Mouse (Mus musculus) olfactory bulb, adult 2 months (tissue): ENCODE measurements around the gene Gm12216. TPM values are rescaled to one million over a fixed set of nuclear protein-coding genes. Genes with fewer than 3 reads are reported as not detected.

Experiments
- H3K27ac ChIP-seq: fragments of 200-500 bp; 2 replicates; pipeline ENCODE4 v1.5.1; 2012; ENCODE audit warnings: low read depth, low read length; ENCODE audit not compliant: insufficient read depth
- H3K4me1 ChIP-seq: fragments of 200-500 bp; 2 replicates; pipeline ENCODE4 v1.6.1; 2012; ENCODE audit warnings: low read length; ENCODE audit not compliant: control insufficient read depth, insufficient read depth
- H3K4me3 ChIP-seq: fragments of 200-500 bp; 2 replicates; pipeline ENCODE4 v1.5.1; 2012; ENCODE audit warnings: mild to moderate bottlenecking, low read depth, low read length, moderate library complexity; ENCODE audit not compliant: insufficient read depth
- CTCF ChIP-seq: fragments of 200-500 bp; IDR thresholded peaks from 2 replicates; pipeline ENCODE4 v1.5.1; 2012; ENCODE audit warnings: low read depth, mild to moderate bottlenecking, low read length, moderate library complexity; ENCODE audit not compliant: insufficient read depth
- POLR2A ChIP-seq: fragments of 200-500 bp; IDR thresholded peaks from 2 replicates; pipeline ENCODE4 v1.6.1; 2012; ENCODE audit warnings: mild to moderate bottlenecking, low read depth, low read length, moderate library complexity; ENCODE audit not compliant: insufficient read depth
- WGBS: fragments of 180-500 bp; shearing (Covaris S2); methylation state at CpG from one replicate; pipeline ENCODE4 v1.1.7; 2018; 5-methylcytosine and 5-hydroxymethylcytosine counted together
- polyA plus RNA-seq: library from polyadenylated mRNA; stranded (reverse); fragments of >200 nt; gene quantifications from 2 replicates; pipeline ENCODE4 v1.2.4, GENCODE M21; 2012; ENCODE audit warnings: low replicate concordance; ENCODE audit not compliant: missing spikeins, insufficient read depth, insufficient read length

Gene Gm12216
- polyA plus RNA-seq, 1 experiment, result not detected

DNA sequence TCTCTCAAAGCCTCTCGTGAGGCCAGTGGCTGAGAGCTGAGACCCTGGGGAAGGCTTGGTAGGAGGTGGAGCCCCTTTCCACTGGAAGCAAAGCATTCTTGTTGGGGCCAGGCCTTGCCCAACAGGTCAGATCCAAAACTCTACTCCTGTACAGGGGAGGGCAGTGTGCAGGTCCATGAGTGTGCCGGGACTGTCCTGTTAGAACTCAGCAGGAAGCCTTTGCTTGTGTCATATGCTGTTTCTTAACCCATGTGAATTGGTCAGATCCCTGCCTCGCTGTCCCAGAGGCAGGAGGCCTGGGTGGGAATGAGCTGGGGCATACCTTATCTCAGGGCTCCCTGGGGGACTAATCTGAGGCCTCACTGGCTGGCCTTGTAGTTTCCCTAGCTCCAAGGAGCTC, 78.8 kb downstream of the Gm12216 start:
- 81% methylated on average over 3 of the region's 3 CpGs for WGBS
- no peaks in the 10 kb centered on the region for H3K4me1 ChIP-seq
- H3K4me3 ChIP-seq, result no peak overlapping the region
- TF ChIP-seq CTCF, result no peak
- no peak for TF ChIP-seq POLR2A
- no peak overlapping the region for H3K27ac ChIP-seq

DNA sequence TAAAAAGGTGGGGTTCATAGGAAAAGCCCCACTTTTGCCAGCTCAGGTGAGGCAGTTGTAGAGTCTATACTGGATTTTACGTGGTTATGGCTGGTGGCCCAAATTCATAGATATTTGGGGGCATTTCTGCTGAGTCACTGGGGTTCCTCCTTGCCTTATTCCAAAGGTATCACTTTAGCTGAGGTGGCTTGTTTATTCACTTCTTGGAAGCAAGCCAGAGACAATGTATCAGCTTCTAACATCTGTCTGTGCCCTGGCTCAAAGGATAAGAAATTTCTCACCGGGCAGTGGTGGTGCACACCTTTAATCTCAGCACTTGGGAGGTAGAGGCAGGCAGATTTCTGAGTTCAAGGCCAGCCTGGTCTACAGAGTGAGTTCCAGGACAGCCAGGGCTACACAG, 79.2 kb downstream of the Gm12216 start:
- 84% methylated on average over 2 of the region's 2 CpGs for WGBS
- H3K4me1 ChIP-seq, result no peaks in the 10 kb centered on the region
- TF ChIP-seq CTCF (no peak), POLR2A (no peak)
- no peak overlapping the region for H3K4me3 ChIP-seq
- H3K27ac ChIP-seq, result no peak overlapping the region

DNA sequence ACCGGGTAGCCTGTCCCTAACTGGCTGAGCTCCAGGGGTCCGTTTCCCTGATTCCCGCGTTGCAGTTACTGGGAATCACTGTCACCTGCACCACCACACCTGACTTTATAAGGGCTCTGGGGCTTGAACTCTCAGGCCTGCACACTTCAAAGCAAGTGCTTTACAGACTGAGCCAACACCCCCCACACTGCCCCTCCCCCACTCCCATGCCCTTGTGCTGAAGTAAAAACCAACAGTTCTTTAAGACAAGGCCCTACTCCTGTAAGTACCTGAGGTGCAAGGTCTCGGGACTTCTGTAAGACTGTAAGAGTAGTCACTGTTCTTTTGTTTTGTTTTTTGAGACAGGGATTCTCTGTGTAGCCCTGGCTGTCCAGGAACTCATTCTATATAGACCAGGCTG, 80.6 kb downstream of the Gm12216 start:
- no peak for TF ChIP-seq CTCF
- no peak for TF ChIP-seq POLR2A
- WGBS, result 90% methylated on average over 5 of the region's 5 CpGs
- no peak overlapping the region for H3K4me3 ChIP-seq
- H3K4me1 ChIP-seq, result no peaks in the 10 kb centered on the region
- H3K27ac ChIP-seq, result no peak overlapping the region

DNA sequence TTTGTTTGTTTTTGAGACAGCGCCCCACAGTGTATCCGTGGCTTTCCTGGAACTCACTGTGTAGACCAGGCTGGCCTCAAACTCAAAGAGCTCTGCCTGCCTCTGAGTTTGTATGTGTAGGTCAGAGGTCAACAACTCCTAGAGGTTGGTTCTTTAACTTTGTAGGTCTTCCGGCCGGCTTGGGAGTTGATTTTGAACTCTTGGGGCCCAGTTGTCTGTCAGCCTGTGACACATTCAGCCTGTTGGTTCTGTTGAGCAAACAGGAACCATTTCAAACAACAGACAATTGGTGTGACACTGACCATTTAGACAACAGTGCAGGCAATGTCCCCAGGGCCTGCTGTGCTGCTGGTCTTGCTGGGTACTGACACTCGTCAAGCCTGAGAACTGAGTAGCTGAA, 81.3 kb downstream of the Gm12216 start:
- no peak overlapping the region for H3K27ac ChIP-seq
- H3K4me1 ChIP-seq, result no peaks in the 10 kb centered on the region
- no peak overlapping the region for H3K4me3 ChIP-seq
- no peak for TF ChIP-seq CTCF
- TF ChIP-seq POLR2A, result no peak
- 86% methylated on average over 5 of the region's 5 CpGs for WGBS

DNA sequence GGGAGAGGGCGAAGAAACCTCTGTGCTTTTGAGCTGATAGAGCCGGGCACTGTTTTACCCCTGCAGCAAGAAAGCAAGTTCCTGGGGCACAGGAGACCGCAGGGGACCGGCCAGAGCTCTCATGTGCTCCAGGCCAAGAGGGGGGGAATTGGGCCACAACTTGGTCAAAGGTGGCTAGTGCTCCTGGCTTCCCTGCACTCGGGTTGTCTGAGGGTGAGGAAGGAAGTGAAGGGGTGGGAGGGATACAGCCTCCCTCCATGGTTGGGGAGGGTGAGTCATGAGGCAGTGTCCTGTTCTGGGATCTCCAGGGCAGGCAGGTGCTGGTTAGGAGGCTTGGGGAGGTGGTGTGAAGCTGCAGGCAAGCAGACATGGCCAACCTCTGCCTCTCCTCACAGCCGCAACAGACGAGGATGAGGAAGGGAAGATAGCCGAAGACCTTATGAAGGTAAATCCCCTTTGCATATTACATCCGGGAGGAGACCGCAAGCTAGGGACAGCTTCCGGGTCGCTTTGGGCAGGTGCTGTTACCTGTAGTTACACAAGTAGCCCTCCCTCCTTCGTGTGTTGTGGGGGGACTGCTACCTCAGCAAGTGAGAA, 84.3 kb downstream of the Gm12216 start:
- Histone ChIP-seq H3K27ac (no peak overlapping the region), H3K4me1 (peaks cover 4% of the 10 kb centered on the region; the same call in 1 of the 2 replicates), H3K4me3 (no peak overlapping the region)
- no peak for TF ChIP-seq CTCF
- TF ChIP-seq POLR2A, result no peak
- 91% methylated on average over 13 of the region's 13 CpGs for WGBS

DNA sequence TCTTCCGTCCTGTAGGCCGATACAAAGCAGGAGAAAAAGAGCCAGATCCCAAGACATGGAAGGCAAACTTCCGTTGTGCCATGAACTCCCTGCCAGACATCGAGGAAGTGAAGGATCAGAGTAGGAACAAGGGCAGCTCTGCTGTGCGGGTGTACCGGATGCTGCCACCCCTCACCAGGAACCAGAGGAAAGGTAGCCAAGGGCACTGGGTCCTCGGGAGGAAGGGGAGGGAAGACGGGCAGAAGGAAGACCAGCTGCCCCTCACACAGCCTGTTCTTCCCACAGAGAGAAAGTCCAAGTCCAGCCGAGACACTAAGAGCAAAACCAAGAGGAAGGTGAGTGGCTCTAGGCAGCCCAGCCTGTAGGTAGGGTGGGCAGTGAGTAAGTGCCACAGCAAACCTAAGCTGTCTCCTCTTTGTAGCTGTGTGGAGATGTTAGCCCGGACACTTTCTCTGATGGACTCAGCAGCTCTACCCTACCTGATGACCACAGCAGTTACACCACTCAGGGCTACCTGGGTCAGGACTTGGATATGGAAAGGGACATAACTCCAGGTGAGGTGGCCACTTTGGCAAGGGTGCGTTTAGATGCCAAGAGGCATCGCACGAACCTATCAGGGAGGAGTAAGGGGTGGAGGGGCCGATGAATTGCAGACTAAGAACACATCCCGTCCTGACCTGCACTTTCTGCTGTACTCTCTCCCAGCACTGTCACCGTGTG, 85.3 kb downstream of the Gm12216 start:
- WGBS, result 93% methylated on average over 16 of the region's 16 CpGs
- H3K4me3 ChIP-seq, result no peak overlapping the region
- TF ChIP-seq CTCF (no peak), POLR2A (no peak)

DNA sequence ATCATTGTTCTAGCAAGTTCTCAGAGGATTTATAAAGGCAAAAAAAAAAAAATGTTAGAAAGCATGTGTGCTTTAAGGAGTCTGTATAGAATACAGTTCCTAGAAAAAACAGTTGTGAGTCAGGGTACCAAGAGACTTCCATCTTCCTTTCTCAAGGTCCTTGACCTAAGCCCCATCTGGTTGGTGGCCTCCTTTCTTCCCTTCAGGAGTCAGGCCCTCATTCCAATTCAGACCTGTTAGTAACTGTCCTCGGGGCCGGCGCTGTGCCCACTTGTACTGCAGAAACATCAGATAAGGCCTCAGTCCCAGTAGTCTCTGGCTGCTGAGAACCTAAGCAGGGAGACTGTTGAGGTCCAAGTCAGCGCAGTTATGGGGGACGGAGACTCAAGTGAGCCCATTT, 86.0 kb downstream of the Gm12216 start, which contains the start of gene Gm17334:
Gene Gm17334, minus strand, starts transcription at position 101 of the 400 bp plus-strand sequence.
- WGBS, result 97% methylated on average over 5 of the region's 5 CpGs
- Histone ChIP-seq H3K27ac (no peak within 1 kb of the TSS), H3K4me1 (peaks cover 4% of the 10 kb centered on the region; the same call in 1 of the 2 replicates), H3K4me3 (no peak within 1 kb of the TSS)
- no peak for TF ChIP-seq POLR2A
- TF ChIP-seq CTCF, result no peak

More for the DNA sequence above, 85.3 kb downstream of the Gm12216 start:
- peaks cover 4% of the 10 kb centered on the region; the same call in 1 of the 2 replicates for H3K4me1 ChIP-seq
- H3K27ac ChIP-seq, result no peak overlapping the region

DNA sequence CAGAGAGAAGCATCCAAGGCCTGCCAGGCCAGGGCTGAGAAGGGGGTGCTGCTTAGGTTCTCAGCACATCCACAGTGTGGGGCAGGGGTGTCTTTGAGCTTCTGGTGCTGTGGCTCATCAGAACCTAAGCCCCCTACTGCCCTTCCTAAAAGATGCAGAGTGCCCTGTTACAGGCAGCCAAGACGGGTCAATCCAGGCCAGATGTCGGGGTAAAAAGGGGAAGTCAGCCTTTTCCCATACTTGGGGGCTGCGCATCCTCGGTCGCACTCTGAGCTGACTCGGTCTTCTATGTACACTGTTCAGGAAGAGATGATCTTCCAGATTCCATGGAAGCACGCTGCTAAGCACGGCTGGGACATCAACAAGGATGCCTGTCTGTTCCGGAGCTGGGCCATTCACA, 86.5 kb downstream of the Gm12216 start:
- Histone ChIP-seq H3K27ac (no peak overlapping the region), H3K4me3 (no peak overlapping the region), H3K4me1 (peaks cover 4% of the 10 kb centered on the region; the same call in 1 of the 2 replicates)
- TF ChIP-seq POLR2A (no peak), CTCF (no peak)
- 90% methylated on average over 9 of the region's 9 CpGs for WGBS

DNA sequence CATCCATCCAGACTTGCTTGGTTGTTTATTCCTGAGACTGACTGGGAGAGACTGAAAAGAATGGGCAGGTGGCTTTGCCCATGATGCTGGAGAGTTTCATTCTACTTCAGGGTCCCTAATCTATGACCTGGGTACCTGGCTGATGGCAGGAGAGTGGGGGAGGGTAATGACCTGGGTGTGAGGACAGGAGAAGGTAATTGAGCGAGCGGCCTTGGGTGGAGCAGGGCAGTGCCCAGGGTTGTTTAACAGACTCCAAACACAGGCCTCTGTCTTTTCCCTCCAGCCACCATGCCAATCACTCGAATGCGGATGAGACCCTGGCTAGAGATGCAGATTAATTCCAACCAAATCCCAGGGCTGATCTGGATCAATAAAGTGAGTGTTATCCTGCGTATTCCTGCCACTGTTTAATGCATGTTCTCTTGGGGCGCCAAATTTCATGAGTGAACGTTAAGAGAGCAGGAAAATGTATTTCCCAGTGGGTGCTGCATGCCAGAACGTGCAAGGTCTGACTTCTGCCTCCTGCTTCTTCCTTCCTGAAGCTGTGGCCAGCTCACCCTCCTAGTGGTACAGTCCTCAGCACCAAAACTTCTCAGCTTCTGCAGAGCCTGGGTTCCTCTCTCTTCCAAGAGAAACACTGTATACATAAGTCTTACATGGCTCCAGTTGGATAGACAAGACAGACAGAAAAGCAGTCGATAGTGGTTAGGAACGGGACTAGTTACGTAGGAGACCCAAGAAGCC, 87.9 kb downstream of the Gm12216 start:
- Histone ChIP-seq H3K4me3 (no peak overlapping the region), H3K4me1 (peaks cover 4% of the 10 kb centered on the region; the same call in 1 of the 2 replicates), H3K27ac (no peak overlapping the region)
- WGBS, result 86% methylated on average over 11 of the region's 11 CpGs
- TF ChIP-seq POLR2A (no peak), CTCF (no peak)
